Mouse (Mus musculus): ENCODE data around the gene Enpep. TPM values are rescaled to one million over a fixed set of nuclear protein-coding genes. Genes with fewer than 3 reads are reported as not detected.

Gene Enpep
- 0.20 TPM for polyA plus RNA-seq (2017; shearing (Covaris generic))

GRCm38 (mm10) chr3:129332586-129332985, at the start of gene Enpep:
Gene Enpep, minus strand, starts transcription at chr3:129332720.

Other genes with a start within 250 kb of the Enpep start
- 0.27 TPM for gene Pitx2, start 132.8 kb downstream of the Enpep start, polyA plus RNA-seq (2017; shearing (Covaris generic))
- gene Elovl6, start 199.6 kb upstream of the Enpep start, polyA plus RNA-seq (2017; shearing (Covaris generic)), result 8.4 TPM